Mouse (Mus musculus) bone marrow, adult 2 months (tissue): ENCODE results near the gene Patl2.

Experiments used
- CTCF ChIP-seq: fragments of 200-500 bp; IDR thresholded peaks from 2 replicates; pipeline ENCODE4 v1.5.1; 2011; ENCODE audit warnings: low read length, control low read depth; ENCODE audit not compliant: control insufficient read depth, insufficient read depth
- POLR2A ChIP-seq: fragments of 200-500 bp; IDR thresholded peaks from 2 replicates; pipeline ENCODE4 v1.6.1; 2011; ENCODE audit warnings: low read depth, mild to moderate bottlenecking, control low read depth, low read length, borderline replicate concordance; ENCODE audit not compliant: control insufficient read depth

DNA sequence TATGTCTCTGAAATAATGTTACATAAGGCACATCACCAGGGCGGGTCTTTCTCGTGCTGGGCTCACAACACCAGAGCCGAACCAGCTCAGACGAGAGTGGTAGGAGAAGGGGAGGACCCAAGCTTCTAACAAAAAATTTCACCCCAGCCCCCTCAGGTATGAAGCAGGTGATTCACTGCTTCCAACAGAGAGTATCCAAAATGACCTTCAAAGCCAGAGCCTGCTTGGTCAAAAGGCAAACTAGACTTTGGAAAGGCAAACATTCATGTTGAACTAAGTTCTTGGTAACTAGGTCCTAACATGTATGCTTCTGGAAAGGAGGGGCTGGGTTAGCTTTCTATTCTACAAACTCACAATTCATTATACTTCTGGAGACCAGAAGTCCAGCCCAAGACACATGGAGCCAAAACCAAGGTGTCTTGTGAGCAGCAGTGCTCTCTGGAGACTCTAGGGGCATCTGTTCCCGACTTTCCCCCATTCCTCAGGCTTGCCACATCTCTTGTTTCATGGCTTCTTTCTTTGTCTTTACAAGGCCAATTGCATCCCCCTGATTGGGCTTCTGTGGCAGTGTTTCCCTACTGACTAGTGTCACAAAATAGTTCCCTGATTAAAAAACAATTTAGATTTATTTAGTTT, 44.5 kb downstream of the Patl2 start:
- no peak for TF ChIP-seq CTCF
- no peak for TF ChIP-seq POLR2A
